Mouse (Mus musculus) layer of hippocampus, adult 2 months (tissue): ENCODE results near the gene Iscu. TPM values are rescaled to one million over a fixed set of nuclear protein-coding genes. Genes with fewer than 3 reads are reported as not detected.

Source experiments
- DNase-seq, 2 experiments: peaks; one replicate each; pipeline ENCODE4 v3.0.0; 2022; ENCODE audit warnings: low spot score in 2 of 2
- H3K27ac ChIP-seq: fragments of 200-600 bp; 2 replicates; pipeline ENCODE4 v1.8.1; 2022
- H3K4me3 ChIP-seq: fragments of 200-600 bp; 2 replicates; pipeline ENCODE4 v1.8.1; 2022; ENCODE audit warnings: mild to moderate bottlenecking
- CTCF ChIP-seq: fragments of 200-600 bp; conservative IDR thresholded peaks from 2 replicates; pipeline ENCODE4 v1.8.1; 2022; ENCODE audit warnings: antibody characterized with exemption, mild to moderate bottlenecking, moderate library complexity
- long read RNA-seq, 2 experiments: library from polyadenylated mRNA; stranded (forward); transcript quantifications; one replicate each; pipeline ENCODE4 v2.0.0; 2021; ENCODE audit warnings: borderline mapping rate in 2 of 2
- total RNA-seq, 2 experiments: library from RNA; stranded (reverse); gene quantifications; 2 replicates each; pipeline ENCODE4 v1.2.3; 2021

The Iscu gene
- 100 to 1,000 TPM; 111 to 122 TPM for total RNA-seq
- long read RNA-seq, experiment 1, transcript Iscu-201 (5 exons, 957 nt) = major isoform, 96 of 108 reads
- long read RNA-seq, experiment 1, partial matches to known transcripts = 0 of 108 reads
- long read RNA-seq, experiment 1, other reads (novel, unspliced or antisense) = 5 of 108 reads
- long read RNA-seq, experiment 2, transcript Iscu-205 (5 exons, 489 nt) = minor isoform, 5 of 135 reads
- long read RNA-seq, experiment 2, transcript Iscu-201 (5 exons, 957 nt) = major isoform, 116 of 135 reads
- long read RNA-seq, experiment 2, partial matches to known transcripts = 3 of 135 reads
- long read RNA-seq, experiment 2, other reads (novel, unspliced or antisense) = 8 of 135 reads

- Histone ChIP-seq H3K27ac (peak within 1 kb of the TSS; percentile 100), H3K4me3 (peak within 1 kb of the TSS; percentile 96)
- DNase-seq = peak; percentile 94 to 95
- TF ChIP-seq CTCF = no peak
These were observed at the start of gene Iscu, which contains the start of gene Sart3 for GRCm38 (mm10) chr5:113772450-113772895. Gene Iscu, plus strand, starts transcription at chr5:113772748. Gene Sart3, minus strand, starts transcription at chr5:113772510.

GRCm38 (mm10) chr5:113723567-113724237, 48.8 kb upstream of the Iscu start:
- H3K27ac ChIP-seq = no peak overlapping the region; the same call in 1 of the 2 replicates

GRCm38 (mm10) chr5:113724446-113724845, 48.1 kb upstream of the Iscu start, which contains the start of gene 1700069L16Rik:
Gene 1700069L16Rik, minus strand, starts transcription at chr5:113724772.
- Histone ChIP-seq H3K27ac (no peak within 1 kb of the TSS; the same call in 1 of the 2 replicates), H3K4me3 (no peak within 1 kb of the TSS)
- peak; percentile 91 for TF ChIP-seq CTCF
- DNase-seq = peak; percentile 76 to 92

More at GRCm38 (mm10) chr5:113723567-113724237, 48.8 kb upstream of the Iscu start:
- no peak for DNase-seq
- no peak overlapping the region for H3K4me3 ChIP-seq
- TF ChIP-seq CTCF = no peak

- no peak for TF ChIP-seq CTCF
- DNase-seq = no peak
- H3K4me3 ChIP-seq = no peak overlapping the region
- H3K27ac ChIP-seq = no peak overlapping the region
These were observed 47.1 kb upstream of the Iscu start for GRCm38 (mm10) chr5:113725417-113725816.

GRCm38 (mm10) chr5:113726618-113727017, 45.9 kb upstream of the Iscu start:
- TF ChIP-seq CTCF = no peak
- H3K4me3 ChIP-seq = no peak overlapping the region
- no peak for DNase-seq
- H3K27ac ChIP-seq = no peak overlapping the region

DNA sequence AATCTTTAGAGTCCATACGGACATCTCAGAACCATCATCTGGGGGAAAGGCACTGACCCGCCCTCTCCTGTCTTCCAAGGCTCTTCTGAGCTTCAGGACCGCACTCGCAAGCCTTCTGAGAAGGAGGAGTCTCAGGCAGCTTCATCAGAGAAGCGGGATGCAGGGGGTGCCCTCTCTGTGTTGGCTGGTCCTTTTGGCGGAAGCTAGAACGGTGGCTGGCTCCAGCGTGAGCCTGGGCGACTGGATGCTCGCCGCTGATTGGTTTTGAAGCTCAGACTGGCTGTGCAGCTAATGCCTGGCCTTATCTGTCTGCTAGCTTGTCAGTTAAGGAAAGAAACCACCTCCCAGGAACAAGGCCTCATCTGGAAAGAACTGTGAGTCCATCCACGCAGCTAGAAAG, 45.3 kb upstream of the Iscu start:
- TF ChIP-seq CTCF = no peak
- no peak overlapping the region for H3K4me3 ChIP-seq
- no peak overlapping the region for H3K27ac ChIP-seq
- no peak for DNase-seq

- no peak for DNase-seq
- no peak overlapping the region for H3K4me3 ChIP-seq
- H3K27ac ChIP-seq = no peak overlapping the region
- TF ChIP-seq CTCF = no peak
These were observed 44.5 kb upstream of the Iscu start for GRCm38 (mm10) chr5:113728011-113728410.

- Histone ChIP-seq H3K27ac (no peak overlapping the region), H3K4me3 (no peak overlapping the region)
- DNase-seq = no peak
- TF ChIP-seq CTCF = no peak
These were observed 43.9 kb upstream of the Iscu start for GRCm38 (mm10) chr5:113728691-113729090.

GRCm38 (mm10) chr5:113730641-113731121, 41.9 kb upstream of the Iscu start:
- peak overlapping the region; percentile 87 for H3K27ac ChIP-seq
- H3K4me3 ChIP-seq = no peak overlapping the region
- TF ChIP-seq CTCF = no peak
- DNase-seq = peak in 1 of 2 experiments; percentile 29

GRCm38 (mm10) chr5:113731174-113731573, 41.4 kb upstream of the Iscu start:
- peak overlapping the region; percentile 87 for H3K27ac ChIP-seq
- no peak for DNase-seq
- H3K4me3 ChIP-seq = no peak overlapping the region
- TF ChIP-seq CTCF = no peak

DNA sequence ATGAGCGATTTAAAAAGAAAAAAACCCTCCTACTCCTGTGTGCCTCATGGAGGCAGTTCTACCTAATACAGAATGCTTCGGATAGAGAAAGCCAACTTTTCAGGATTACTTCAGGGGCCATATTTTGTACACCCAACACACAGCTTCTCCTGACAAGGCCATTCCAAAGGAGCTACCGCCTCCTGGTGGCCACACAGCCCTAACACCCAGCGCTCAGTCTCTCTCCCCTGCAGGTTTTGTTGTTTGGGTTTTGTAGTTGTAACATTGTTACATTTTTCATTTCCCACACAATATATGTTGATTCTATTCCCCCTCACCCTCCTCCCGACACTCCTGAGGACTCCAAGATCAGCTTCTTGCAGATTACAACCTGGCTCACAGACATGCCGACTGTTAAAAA, 40.4 kb upstream of the Iscu start:
- no peak overlapping the region for H3K27ac ChIP-seq
- DNase-seq = peak in 1 of 2 experiments; percentile 63
- H3K4me3 ChIP-seq = no peak overlapping the region
- peak; percentile 91 for TF ChIP-seq CTCF

GRCm38 (mm10) chr5:113734376-113734775, 38.2 kb upstream of the Iscu start:
- no peak overlapping the region for H3K4me3 ChIP-seq
- no peak for TF ChIP-seq CTCF
- no peak overlapping the region for H3K27ac ChIP-seq
- DNase-seq = no peak

DNA sequence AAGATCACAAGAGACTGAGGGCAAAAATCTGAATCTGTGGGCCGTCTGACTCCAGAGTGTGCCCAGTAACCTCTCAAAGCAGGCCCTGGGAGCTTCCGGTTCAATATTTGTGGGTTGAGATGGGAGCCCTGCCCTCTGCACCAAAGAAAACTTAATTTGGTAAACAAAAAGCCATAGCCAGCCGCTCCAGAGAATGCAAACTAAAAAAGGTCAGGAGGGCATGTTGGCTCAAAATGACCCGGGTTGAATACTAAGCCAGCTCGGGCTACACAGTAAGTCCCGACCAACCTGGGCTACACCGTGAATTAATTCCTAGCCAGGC, 37.6 kb upstream of the Iscu start:
- H3K4me3 ChIP-seq = peak overlapping the region; percentile 83
- DNase-seq = no peak
- TF ChIP-seq CTCF = no peak
- peak overlapping the region; percentile 94 for H3K27ac ChIP-seq
